Mouse (Mus musculus) lung, postnatal 10 days (tissue): ENCODE data around the gene Sptbn4.

Experiments used
- DNase-seq: peaks from one replicate; pipeline ENCODE4 v3.0.0; 2021

Sptbn4 gene

DNA sequence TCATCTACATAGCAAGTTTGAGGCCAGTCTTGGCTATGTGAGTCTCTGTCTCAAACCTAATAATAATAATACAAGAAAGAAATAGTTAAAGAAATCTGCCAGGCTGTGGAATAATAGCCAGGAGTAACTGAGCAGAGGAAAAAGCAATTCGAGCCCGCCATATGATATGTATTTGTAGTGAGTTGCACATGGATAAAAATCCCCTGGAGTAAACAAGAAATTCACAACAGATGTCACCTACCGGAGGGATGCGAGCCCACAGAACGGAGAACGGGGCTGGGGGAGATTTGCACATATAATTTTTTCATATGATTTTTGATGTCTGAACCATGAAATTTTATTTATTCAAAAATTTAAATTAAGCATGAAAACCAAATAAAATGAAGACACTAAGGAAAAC lies 67.7 kb downstream of the Sptbn4 start:
- DNase-seq, result no peak

DNA sequence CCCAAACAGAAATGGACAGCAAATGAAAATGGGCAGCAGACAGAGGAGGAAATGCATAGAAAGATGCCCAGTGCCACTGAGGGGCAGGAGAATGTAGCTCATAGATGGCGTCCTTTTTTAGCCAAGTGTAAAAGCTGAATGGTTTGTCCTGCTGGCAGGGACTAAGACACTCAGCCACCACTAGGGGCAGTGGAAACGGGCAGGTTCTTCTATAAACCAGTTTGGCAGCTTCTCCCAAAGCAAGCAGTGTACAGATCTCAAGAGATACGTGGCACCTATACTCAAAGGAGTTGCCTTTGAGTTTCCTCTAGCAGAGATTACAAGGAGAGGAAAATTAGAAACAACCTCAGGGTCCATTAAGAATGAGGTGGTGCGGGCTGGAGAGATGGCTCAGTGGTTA lies 69.1 kb downstream of the Sptbn4 start:
- DNase-seq, result peak; percentile 64

DNA sequence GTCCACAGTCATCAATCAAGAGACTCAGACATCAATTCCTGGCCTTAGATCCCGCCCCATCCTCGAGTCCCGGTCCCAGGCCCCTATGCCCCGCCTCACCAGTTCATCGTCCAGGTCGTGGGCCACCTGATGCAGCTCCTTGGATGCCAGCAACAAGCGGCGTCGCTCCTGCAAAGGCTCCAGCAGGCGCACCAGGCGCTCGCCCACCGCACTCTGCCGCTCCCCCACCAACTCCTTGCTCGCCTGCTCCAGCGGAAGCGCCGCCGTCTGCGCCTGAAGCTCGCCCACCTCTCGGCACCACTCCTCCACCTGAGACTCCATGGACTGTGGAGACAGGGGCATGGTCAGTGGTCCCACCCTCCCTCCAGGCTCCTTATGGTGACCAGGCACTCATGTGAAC lies 72.2 kb downstream of the Sptbn4 start:
- DNase-seq, result no peak

DNA sequence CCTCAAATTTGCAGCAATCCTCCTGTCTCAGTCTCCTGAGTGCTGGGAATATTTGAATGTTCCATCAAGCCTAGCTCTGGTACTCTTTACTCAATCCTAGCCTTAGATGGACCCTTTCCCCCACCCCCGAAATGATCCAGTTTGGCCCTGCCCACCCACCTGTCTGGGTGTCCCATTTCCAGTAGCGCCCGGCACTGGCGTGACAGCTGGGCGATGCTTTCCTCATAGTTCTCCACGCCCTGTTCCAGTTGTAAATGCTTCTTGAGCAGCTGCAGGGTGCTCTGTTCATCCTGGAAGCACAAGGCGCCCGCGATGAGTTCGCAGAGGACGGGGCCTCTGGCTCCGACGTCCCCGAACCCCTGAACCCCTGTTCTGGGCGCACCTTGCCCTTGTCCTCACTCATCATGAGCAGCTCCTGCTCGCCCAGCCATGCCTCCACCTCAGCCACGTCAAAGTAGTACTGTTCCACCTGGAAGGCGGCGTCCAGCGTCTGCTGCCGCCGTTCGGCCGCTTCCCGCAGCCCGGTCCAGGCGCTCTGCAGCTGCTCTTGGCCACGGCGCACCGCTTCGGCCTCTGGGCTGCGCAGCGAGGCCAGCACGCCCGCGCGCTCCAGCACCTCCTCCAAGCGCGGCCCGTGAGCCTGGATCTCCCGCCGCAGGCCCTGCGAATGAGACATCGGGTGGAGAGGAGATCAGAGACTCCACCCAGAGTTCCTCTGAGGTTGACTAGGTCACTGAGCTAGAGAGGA lies 75.6 kb downstream of the Sptbn4 start:
- no peak for DNase-seq

DNA sequence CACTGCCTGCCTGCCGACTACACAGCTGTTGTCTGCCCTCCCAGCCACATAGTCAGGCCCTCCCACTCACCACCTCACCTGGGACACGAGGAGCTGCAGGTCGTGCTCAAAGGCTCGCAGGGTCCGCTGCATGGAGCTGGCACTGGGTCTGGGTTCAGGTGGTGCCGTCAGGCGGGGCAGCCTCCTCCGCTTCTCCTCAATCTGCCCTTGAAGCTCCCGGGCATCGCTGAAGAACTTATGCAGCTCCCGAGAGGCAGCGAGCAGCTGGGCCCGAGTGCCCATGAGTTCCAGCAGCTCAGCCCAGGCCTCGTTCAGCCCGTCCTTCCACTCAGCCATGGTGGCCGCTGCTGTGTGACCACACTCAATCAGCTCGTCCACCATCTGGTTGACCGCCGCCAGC lies 78.4 kb downstream of the Sptbn4 start:
- no peak for DNase-seq

DNA sequence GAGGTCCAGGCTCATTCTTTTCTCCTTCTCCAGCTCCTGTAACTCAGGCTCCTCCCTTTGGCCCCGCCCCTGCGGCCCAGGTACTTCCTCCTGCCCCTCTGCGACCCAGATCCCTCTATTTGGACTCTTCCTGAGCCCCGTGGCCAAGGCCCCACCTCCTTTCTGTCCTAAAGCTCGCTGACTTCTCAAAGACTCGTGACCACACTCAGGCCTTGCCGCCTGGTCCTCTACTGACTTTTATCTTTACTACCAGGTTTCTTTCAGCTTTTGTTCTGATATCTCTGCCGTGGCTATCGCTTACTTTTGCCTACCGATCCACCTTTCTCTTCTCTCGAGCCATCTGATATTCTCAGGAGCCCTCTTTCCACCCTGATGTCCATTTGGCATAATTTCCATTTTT lies 79.5 kb downstream of the Sptbn4 start:
- DNase-seq, result no peak

DNA sequence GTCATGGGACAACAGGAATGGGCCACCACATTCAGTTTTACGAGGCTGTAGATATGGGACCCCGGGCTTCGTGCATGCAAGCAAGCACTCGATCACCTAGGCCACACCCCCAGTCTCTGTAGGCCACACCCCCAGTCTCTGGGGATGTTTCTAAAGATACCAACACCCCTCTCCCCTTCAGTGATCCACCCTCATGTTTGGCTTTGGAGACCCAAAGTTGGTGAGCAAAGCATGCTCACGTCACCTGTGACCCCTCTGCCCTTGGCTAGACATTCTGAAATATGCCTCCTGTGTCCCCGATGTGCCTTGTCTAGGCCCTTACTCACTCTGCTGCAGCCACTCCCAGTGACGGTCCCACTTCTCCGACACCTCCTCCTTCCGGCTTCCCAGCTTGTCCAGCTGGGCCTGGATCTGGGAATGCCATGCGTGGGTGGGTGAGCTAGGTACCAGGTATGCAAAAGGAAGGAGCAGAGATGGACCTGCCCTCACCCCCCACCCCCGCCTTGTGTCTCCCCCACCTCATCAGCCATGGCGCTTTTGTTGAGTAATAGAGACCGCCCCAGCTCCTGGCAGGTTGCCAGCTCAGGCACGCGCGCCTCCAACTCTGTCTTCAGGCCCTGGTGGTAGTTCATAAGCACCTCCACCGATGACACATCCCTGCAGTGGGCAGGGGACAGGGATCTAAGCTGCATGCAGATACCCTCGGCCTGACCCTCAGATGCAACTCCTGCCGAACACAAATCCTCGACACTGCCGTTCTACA lies 81.2 kb downstream of the Sptbn4 start:
- no peak for DNase-seq

DNA sequence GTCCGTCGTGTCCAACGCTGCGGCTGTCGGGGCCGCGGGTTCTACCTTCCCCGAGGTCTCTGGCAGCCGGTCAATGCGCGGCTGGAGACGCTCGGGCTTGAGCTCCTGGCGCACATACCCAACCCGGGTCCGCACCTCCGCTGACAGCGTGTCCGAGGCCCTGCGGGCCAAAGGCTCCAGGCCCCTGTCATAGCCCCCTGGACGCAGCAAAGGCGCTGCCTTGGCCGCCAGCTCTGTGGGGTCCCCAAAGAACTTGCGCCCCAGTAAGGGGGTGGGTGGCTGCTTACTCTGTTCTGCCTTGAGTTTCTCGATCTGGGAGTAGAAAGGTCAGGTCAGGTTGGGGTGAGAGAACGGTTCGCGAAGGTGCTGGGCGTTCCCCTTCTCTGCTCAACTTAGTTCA lies 83.1 kb downstream of the Sptbn4 start:
- DNase-seq, result no peak

DNA sequence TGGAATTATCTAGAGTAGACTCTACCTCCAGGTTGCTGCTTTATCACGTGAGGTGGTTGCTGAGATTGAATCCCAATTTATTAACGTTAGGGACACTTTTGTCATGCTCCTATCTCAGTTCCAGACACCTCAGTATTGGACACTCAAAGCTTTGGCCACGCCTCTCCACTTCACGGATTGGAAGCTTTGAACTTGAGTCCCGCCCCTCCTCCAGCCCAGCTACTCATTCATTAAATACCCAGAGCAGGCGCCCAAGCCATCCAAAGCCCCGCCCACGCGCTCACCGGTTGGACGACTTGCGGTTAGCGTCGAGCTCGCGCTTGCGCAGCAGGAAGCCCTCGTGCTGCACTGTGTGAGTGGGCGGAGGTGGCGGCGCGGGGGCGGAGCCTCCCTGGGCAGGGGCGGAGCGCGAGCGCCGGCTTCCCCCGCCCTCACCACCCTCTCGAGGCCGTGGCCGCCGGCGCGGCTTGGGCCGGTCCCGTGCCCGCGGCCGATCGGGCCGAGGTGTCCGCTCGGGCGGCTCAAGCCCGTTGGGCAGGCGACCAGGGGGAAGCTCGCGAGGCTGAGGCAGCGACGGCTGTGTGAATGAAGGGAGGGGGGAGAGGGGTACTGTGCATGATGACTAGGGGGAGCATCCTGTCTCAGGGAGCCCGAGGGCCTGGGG lies 86.1 kb downstream of the Sptbn4 start:
- peak; percentile 100 for DNase-seq

DNA sequence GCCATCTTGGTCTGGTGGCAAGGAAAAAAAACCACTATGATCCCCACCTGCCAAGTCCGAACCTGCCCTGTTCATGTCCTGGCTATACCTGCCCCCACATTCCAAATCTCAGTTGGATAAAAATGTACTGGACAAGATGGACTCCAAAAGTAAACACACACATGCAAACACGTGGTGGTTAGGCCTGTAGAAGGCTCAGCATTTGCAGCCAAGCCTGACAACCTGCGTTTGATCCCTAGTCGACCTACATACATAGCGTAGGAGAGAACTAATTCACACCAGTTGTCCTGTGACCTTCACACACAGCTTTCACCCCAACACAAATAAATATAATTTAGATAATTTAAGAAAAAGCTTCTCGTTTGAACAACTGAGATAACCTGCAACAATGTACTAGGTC lies 86.7 kb downstream of the Sptbn4 start:
- no peak for DNase-seq

DNA sequence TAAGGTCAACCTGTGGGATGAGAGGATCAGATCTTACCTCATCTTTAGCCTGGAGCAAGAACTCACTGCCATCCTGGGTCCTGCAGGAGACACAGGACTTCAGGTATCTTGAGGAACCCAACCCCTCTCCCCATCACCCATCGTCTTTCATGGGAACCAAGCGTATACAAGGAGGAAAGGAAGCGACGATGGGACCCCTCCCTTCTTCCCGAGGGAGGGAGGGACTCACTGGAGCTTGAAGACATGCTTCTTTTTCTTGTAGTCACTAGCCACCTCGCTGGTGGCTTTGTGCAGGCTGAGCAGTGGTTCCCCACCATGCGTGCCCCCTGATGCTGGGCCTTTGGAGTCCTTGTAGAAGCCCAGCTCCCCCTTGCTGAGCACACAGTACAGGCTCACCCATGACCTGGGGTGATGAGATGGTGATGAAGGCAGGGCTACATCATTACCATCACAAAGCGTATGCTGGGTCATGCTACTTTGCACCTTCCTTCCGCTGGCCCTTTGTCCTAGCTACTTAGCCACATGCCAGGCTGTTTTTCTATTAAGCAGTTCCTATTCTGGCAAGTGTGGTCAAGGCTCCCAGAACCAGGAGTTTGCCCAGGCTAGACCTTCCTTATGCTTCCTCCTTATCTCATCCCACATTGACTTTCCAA lies 87.7 kb downstream of the Sptbn4 start:
- no peak for DNase-seq

DNA sequence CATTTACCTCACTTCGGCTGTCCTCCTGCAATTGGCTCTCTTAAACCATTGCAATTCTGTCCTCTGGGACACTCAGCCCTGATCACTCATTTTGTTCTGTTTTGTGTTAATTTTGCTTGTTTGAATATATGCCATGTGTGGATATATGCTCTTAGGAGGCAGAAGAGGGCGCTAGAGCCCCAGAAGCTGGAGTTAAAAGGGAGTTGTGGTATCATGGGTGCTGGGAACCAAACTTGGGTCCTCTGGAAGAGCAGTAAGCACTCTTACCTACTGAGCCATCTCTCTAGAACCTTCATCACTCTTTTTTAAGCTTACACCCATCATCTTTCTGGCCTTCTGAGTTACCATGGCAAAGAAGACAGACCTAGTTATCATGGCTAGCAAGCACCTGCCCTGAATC lies 88.3 kb downstream of the Sptbn4 start:
- DNase-seq, result no peak

DNA sequence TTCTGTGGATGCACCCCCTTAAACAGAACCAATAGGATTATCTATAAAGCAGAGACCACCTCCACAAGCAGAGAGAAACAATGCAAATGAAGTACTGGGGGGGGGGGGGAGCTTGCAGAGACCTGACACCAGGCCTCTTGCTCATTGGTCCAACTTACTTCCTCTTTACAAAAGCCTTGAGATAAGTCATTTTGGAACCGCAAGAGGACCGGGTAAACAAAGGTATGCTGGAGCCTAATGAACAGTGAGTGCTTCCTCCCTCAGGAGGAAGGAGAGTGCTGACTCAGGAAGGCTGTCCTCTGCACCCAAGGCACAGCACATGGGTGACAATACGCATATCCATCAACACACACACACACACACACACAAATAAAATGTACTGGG lies 89.9 kb downstream of the Sptbn4 start:
- DNase-seq, result no peak

DNA sequence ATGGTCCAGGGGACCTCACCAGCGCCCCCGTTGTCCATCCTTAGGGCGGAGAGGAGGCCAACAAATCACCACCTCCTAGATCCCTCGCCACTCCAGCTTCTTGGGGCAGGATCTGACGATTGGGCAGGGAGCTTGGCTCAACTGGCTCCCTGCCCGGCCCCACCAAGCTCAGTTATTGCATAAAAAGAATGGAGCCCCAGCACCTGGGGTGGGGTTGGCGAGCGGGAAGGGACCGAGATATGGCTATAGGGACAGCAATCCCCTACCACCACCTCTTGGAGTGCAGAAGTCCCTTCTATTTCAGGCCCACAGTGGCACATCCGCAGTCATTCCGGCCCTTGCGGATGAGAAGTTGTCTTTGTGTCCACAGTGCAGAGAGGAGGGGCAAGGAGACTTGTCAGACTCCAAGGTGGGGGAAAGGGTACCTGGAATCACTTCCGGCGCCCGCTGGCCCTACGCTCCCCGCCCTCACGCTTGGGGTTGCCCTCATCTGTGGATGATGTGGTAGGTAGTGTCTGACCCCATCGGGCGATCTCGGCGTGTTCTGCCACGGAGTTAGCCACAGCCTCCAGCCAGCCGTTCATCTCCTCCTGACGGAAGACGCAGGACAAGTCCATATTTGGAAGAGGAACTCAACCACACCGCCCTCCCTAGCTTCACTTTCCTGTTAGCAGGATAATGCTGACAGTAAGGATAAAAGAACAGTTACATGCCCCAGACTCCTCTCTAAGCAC lies 90.5 kb downstream of the Sptbn4 start, which contains the start of gene Gm20479:
TSS of gene Gm20479 (minus strand) at position 559 of the 734 bp plus-strand sequence.
- peak; percentile 45 for DNase-seq

DNA sequence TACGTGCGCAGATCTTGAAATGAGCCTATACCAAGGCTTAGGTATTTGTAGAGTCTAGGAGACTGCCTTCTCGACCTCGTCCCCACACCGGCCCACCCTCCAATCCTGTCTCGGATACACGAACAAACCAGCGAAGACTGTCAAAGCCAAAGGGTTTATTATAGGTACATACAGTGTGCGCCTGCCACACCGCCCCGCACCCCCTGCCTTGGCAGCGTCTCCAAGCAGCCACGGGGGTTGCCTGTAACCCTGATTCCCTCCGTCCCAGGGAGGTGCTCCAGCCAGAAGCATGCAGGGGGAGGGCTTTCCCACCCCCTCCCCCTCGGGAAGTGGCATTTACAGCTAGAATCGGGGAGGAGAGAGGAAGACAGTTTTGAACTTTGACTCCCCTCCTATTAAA lies 91.2 kb downstream of the Sptbn4 start:
- DNase-seq, result peak; percentile 67

DNA sequence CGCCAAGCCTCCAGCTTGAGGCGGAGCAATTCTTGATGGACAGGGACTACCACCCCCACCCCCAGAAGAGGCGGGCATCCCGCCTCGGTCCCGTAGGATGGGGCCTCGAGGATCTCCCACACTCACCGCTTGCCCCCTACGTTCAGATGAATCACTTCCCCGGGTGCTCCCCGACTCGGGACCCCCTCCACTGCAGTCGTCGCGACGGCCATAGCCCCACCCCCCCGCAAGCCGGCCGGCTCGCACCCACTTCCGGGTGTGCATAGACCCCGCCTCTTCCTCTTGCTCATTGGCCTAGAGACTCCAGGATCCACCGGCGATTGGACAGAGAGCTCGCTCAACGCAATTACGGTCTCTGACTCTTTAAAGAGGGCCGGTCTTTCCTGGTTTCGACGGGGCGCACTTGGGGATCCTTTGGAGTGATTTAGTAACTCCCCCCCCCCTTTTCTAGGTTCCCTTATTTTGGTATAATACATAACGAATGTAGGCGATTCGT lies 91.7 kb downstream of the Sptbn4 start, which contains the start of gene Shkbp1:
TSS of gene Shkbp1 (minus strand) at position 275 of the 496 bp plus-strand sequence.
- DNase-seq, result peak; percentile 94

DNA sequence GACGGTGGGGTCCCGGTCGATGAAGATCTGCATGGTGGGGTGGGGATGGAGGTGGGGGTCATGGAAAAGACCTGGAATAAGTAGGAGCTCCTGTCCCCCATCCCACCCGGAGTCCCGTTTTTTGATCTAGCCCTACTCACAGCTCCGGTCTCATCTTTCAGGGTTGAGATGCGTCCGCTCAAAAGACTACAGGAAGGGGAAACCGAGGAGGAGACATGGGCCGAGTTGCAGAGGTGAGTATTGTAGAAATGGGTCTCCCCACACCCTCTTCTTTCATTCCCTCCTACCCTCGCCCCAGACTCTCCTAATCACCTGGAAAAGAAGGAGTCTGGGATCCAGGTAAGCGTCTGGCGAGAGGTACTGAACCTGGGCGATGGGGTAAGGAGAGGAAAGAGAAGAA lies 92.2 kb downstream of the Sptbn4 start:
- no peak for DNase-seq

DNA sequence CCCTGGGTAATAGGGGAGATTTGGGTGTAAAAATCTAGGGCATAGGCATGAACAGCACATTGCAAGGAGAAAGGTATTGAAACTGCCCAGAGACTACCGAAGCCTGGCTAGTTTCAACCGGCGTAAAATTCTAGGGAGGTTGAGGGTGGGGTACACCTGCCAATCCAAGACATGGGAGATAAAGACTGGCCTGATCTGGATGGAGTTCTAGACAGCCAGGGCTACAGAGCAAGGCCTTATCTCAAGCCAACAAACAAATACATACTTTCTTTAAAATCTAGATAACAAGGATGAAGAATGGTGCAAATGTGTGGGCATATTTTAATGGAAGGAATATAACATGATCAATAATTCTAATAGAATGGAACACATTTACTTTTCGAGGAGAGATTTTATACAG lies 92.7 kb downstream of the Sptbn4 start:
- DNase-seq, result no peak

DNA sequence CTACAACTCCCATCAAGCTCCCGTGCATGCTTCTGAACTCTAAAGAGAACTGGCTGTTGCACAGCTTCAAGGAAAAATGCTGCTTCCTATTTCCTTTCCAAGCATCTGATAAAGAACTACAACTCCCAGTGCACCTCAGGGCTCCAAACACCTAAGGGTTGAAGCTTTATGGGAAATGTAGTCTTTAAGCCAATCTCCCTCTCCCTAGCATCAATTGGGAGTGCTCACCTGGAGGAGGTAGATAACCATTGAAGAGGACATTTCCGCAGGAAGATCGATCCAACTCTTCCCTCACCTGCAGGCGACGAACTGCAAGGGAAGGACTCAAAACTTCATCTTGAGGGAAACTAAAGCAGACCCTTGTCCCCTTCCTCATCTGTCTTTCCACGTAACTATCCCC lies 93.3 kb downstream of the Sptbn4 start:
- DNase-seq, result peak; percentile 63

DNA sequence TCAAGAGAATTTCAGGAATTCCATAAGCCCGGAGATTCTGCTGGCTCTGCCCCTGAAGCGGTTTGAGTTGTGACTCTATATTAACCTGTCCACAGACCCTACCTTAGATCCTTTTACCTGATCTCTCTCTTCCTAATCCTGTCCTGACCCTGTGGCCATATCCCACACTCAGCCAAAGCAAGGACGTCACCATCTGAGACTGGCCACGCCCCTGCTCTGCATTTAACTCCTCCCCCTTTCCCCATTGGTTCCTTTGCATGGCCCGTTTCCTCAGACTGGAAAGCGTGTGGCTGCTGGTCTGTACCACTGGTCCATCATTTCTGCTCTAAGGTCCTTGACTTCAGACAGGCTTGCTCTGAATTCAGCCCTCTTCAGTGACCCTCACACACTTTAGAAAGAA lies 102.0 kb downstream of the Sptbn4 start:
- DNase-seq, result no peak

DNA sequence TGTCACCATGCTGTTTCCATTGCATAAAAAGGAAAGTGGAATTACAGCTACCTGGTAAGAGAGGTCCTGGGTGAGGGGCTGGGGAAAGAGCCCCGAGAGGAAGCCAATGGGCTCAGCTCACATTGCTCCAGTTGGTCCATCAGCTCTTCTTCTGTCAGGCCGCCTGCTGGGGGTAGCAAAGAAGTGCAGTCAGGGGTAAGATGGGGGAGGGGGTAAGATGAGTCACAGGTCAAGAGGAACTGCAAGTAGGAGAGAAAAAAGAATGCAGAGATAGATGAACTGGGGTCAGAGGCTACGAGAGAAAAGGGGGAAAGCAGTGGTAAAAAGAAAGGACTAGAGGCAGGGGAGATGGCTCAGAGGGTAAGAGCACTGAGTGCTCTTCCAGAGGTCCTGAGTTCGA lies 104.9 kb downstream of the Sptbn4 start:
- DNase-seq, result peak; percentile 58

DNA sequence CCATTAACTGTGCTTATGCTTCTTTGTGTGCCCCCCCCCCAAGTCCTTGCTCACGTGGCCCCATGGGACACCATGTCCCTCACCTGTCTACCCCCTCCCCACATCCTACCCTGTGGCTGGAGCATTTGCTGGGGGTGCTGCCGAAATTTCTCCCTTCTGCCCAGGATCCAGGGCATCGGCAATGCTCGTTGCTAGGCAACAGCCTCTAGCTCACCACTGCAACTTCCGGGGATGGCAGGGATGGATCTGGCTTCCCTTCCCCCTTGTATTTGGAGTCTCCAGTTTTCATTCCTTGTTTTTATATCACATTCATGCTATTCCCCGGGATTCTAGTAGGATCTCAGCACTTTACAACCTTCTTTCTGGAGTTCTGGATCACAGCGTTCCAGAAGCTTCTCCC lies 108.0 kb downstream of the Sptbn4 start:
- no peak for DNase-seq
